Mouse (Mus musculus): ENCODE data around the gene Cdh8. TPM values are rescaled to one million over a fixed set of nuclear protein-coding genes. Genes with fewer than 3 reads are reported as not detected.
"Not testable (repeated sequence)": the region's sequence is repeated elsewhere in the genome, so short reads cannot be mapped to it uniquely, and the experiment has no call there.

The Cdh8 gene
- total RNA-seq, 2 experiments from 2014 or later, result 0.46 to 0.50 TPM

- no peak for DNase-seq
Observed at GRCm38 (mm10) chr8:99280375-99280774, 135.9 kb downstream of the Cdh8 start.

DNA sequence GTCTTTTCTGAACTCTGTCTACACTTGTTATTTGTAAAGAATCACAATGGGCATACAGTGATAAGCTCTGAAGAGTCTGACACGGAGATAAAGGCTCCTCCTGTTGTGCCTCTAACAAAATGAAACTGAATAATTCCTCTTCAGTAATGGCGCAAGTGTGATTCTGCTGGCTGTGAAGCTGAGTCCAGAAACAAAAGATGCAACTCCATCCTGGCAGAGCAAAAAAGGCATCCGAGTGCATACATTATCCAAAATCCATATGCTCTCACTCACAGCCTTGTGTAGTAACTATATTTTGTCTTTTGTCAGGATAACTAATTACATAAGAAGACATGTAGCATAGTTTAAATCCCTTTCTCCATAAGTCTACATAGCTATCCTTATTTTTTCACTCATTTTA is 149.1 kb downstream of the Cdh8 start:
- DNase-seq, result no peak

DNA sequence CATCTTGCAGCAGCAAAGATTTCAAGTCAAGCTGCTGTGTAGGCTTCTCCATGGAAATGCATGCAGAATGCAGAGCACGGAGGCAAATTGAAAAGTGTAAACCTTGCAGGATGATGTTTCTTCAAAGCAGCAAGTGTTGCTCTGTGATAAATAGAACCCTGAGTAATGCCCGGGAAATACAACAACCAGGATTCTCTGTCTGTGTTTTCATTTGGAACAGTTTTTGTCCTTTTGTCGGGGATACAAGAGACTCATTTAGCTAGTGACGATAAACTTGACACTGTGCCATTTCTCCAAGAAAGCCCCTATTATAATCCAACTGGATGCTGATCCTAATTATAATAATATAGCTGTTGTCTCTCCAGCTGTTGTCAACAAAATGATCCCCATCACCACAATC is 181.9 kb downstream of the Cdh8 start:
- DNase-seq, result no peak

- DNase-seq, result no peak
Observed at GRCm38 (mm10) chr8:99223697-99224096, 192.6 kb downstream of the Cdh8 start.

DNA sequence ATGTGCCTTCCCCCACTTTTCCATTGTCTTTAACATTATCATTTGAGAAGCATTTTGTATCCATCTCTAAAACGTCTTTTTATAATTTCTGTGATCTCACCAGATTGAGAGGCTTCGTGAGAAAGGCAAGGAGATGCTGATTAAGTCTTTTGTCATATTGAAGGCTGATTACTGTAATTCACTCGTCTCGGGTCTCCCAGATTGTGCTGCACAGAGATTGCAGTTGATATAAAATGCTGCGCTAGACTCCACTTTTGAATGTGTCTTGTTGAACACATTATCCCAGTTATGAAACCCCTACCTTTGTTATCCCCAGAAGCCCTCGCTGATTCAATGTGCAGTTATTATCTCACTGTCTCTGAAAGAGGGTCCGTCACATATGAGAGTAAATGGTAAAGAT is 211.1 kb downstream of the Cdh8 start:
- DNase-seq, result no peak

- no peak for DNase-seq
Observed at GRCm38 (mm10) chr8:99190643-99191042, 225.6 kb downstream of the Cdh8 start.

GRCm38 (mm10) chr8:99186879-99187278 is 229.4 kb downstream of the Cdh8 start:
- no peak for DNase-seq

GRCm38 (mm10) chr8:99184186-99184585 is 232.1 kb downstream of the Cdh8 start:
- DNase-seq, result no peak

GRCm38 (mm10) chr8:99166966-99167365 is 249.3 kb downstream of the Cdh8 start:
- DNase-seq, result no peak

- no peak for DNase-seq
Observed at GRCm38 (mm10) chr8:99161633-99162032, 254.6 kb downstream of the Cdh8 start.

DNA sequence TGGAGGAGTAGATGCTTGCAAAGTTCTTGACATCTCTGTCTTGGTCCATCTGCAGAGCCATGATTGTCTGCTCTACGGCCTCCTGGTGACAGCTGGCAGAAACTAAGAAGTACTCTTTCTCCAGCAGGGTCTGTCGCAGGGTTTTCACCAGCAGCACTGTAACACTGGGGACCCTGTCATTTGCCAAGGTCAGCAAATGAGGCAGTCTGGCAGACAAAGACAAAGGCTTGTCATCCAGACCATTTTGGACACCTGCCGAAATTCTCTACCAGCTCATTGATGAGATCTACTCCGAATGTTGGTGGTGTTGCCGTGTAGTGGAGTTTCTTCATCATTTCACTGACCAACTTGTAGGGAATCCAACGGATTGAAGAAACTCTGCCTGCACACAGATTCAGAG is 270.8 kb downstream of the Cdh8 start:
- DNase-seq, result no peak

GRCm38 (mm10) chr8:99144761-99145160 is 271.5 kb downstream of the Cdh8 start:
- DNase-seq, result not testable (repeated sequence)

DNA sequence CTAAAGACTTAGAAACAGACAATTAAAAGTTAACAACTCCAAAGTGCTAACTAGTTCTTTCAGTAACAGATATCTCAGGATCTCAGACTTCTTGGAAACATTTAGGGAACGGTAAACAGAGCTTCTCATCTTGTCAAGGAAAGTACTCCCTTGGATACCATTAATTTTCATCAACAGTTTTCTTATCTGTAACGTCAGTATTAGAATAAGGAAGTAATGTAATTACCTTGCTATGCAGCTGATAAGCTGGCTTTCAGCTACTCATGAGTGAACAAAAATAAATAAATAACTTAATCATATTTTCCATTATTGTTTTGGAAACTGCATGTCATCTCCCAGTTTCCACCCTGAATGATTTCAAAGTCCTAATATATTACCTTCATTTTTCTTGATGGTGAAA is 317.8 kb downstream of the Cdh8 start:
- DNase-seq, result no peak

- DNase-seq, result no peak
Observed at GRCm38 (mm10) chr8:99051344-99051743, 364.9 kb downstream of the Cdh8 start.

- DNase-seq, result no peak
Observed at GRCm38 (mm10) chr8:99048664-99049363, 367.5 kb downstream of the Cdh8 start.

- no peak for DNase-seq
Observed at GRCm38 (mm10) chr8:99040423-99040822, 375.8 kb downstream of the Cdh8 start.

DNA sequence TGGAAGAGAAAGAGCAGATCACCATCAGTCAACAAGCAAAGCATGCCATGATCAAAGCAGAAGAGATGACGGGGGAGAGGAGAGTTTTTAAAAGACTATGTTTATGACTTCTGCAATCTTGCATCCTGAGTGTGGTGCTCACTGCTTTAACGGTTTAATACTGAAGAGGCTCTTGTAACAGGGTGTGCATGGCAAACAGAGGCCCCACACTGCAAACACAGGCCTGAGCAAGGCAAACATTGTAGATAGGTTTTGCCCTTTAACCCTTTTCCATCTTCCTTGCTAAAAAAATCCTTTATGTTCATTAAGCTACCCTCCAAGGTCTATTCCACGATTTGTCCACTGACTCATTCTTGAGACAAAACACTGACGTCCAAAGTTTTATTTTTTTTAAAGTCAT is 385.2 kb downstream of the Cdh8 start:
- DNase-seq, result no peak
